Mouse (Mus musculus): ENCODE results near the gene Osbpl8. TPM values are rescaled to one million over a fixed set of nuclear protein-coding genes. Genes with fewer than 3 reads are reported as not detected.

Gene Osbpl8
- polyA plus RNA-seq (2012; ENCODE audit: low replicate concordance): 10.3 and 14.5 TPM in 2 replicates

GRCm38 (mm10) chr10:111164304-111165218 lies at the start of gene Osbpl8:
Gene Osbpl8 (plus strand): TSS chr10:111164752.

GRCm38 (mm10) chr10:111298140-111299098 lies 133.9 kb downstream of the Osbpl8 start, which contains the start of gene Bbs10:
Gene Bbs10 (plus strand): TSS chr10:111298679.

Other genes starting within 250 kb of the Osbpl8 start
- gene Csrp2, start 245.0 kb upstream of the Osbpl8 start, polyA plus RNA-seq (2012; ENCODE audit: low replicate concordance): 8.2 and 16.5 TPM in 2 replicates
- gene Zdhhc17, start 154.6 kb upstream of the Osbpl8 start, polyA plus RNA-seq (2012; ENCODE audit: low replicate concordance): 1.6 and 4.0 TPM in 2 replicates
- gene Bbs10, start 133.9 kb downstream of the Osbpl8 start, polyA plus RNA-seq (2012; ENCODE audit: low replicate concordance): 0.54 and 0.77 TPM in 2 replicates

Data from hematopoietic multipotent progenitor cell, adult 10-12 weeks (in vitro differentiated cells).